Mouse (Mus musculus) ES-Bruce4 (cell line): Measurements from ENCODE around the gene Ubac2. TPM values are rescaled to one million over a fixed set of nuclear protein-coding genes. Genes with fewer than 3 reads are reported as not detected.

Experiments used
- H3K27ac ChIP-seq: 2 replicates; pipeline ENCODE4 v1.5.1; 2012; ENCODE audit warnings: low read length, inconsistent platforms; ENCODE audit not compliant: insufficient read depth
- H3K27me3 ChIP-seq: 2 replicates; pipeline ENCODE4 v1.6.1; 2012; ENCODE audit warnings: mild to moderate bottlenecking, low read length, inconsistent platforms; ENCODE audit not compliant: control insufficient read depth, poor library complexity, insufficient read depth, severe bottlenecking
- H3K36me3 ChIP-seq: 2 replicates; pipeline ENCODE4 v1.6.1; 2012; ENCODE audit warnings: inconsistent platforms, mild to moderate bottlenecking, low read length, moderate library complexity; ENCODE audit not compliant: control insufficient read depth, poor library complexity, insufficient read depth, severe bottlenecking
- H3K4me1 ChIP-seq: one replicate; pipeline ENCODE4 v1.8.1; 2011; ENCODE audit warnings: low read length; ENCODE audit not compliant: control insufficient read depth, insufficient read depth
- H3K4me3 ChIP-seq: 2 replicates; pipeline ENCODE4 v1.5.1; 2011; ENCODE audit warnings: low read depth, mild to moderate bottlenecking, low read length
- H3K9ac ChIP-seq: 2 replicates; pipeline ENCODE4 v1.6.1; 2012; ENCODE audit warnings: low read depth, mild to moderate bottlenecking, inconsistent platforms; ENCODE audit not compliant: poor library complexity, severe bottlenecking
- H3K9me3 ChIP-seq: replicated peaks from 2 replicates; pipeline ENCODE4 v1.6.1; 2012; ENCODE audit warnings: mild to moderate bottlenecking, low read length, inconsistent platforms; ENCODE audit not compliant: control insufficient read depth, poor library complexity, insufficient read depth, severe bottlenecking
- CTCF ChIP-seq: IDR thresholded peaks from one replicate; pipeline ENCODE4 v1.8.1; 2011; ENCODE audit warnings: low read depth, low read length
- EP300 ChIP-seq: IDR thresholded peaks from 2 replicates; pipeline ENCODE4 v1.6.1; 2011; ENCODE audit warnings: low read depth, low read length; ENCODE audit not compliant: insufficient read depth
- POLR2A ChIP-seq: IDR thresholded peaks from one replicate; pipeline ENCODE4 v1.8.1; 2011; ENCODE audit warnings: low read length; ENCODE audit not compliant: insufficient read depth
- polyA plus RNA-seq: library from polyadenylated mRNA; stranded (reverse); fragments of >200 nt; gene quantifications from 2 replicates; pipeline ENCODE4 v1.2.4, GENCODE M21; 2011; ENCODE audit warnings: low read depth; ENCODE audit not compliant: missing spikeins, insufficient read depth, insufficient read length

The Ubac2 gene
- polyA plus RNA-seq, 1 experiment, result 42.2 TPM

GRCm38 (mm10) chr14:121999455-121999854 is 121.0 kb downstream of the Ubac2 start:
- no peaks in the 10 kb centered on the region for H3K36me3 ChIP-seq
- H3K27me3 ChIP-seq, result no peaks in the 10 kb centered on the region
- H3K4me3 ChIP-seq, result no peak overlapping the region
- H3K9me3 ChIP-seq, result no peaks in the 10 kb centered on the region
- no peak for TF ChIP-seq EP300
- no peak for TF ChIP-seq POLR2A
- no peak for TF ChIP-seq CTCF
- H3K4me1 ChIP-seq, result no peaks in the 10 kb centered on the region
- H3K27ac ChIP-seq, result no peak overlapping the region
- no peak overlapping the region for H3K9ac ChIP-seq

- H3K27me3 ChIP-seq, result no peaks in the 10 kb centered on the region
- H3K36me3 ChIP-seq, result no peaks in the 10 kb centered on the region
- no peak overlapping the region for H3K27ac ChIP-seq
- H3K9ac ChIP-seq, result no peak overlapping the region
- H3K4me3 ChIP-seq, result no peak overlapping the region
- no peaks in the 10 kb centered on the region for H3K9me3 ChIP-seq
- no peaks in the 10 kb centered on the region for H3K4me1 ChIP-seq
- TF ChIP-seq POLR2A (no peak), CTCF (no peak), EP300 (no peak)
These were observed 122.1 kb downstream of the Ubac2 start for GRCm38 (mm10) chr14:122000346-122001105.

GRCm38 (mm10) chr14:122002224-122002623 is 123.8 kb downstream of the Ubac2 start:
- Histone ChIP-seq H3K27me3 (no peaks in the 10 kb centered on the region), H3K4me3 (no peak overlapping the region), H3K9ac (no peak overlapping the region), H3K36me3 (no peaks in the 10 kb centered on the region), H3K27ac (no peak overlapping the region), H3K9me3 (no peaks in the 10 kb centered on the region), H3K4me1 (no peaks in the 10 kb centered on the region)
- TF ChIP-seq CTCF (no peak), POLR2A (no peak), EP300 (no peak)

GRCm38 (mm10) chr14:122003812-122004211 is 125.4 kb downstream of the Ubac2 start:
- no peaks in the 10 kb centered on the region for H3K27me3 ChIP-seq
- H3K9me3 ChIP-seq, result no peaks in the 10 kb centered on the region
- H3K9ac ChIP-seq, result no peak overlapping the region
- TF ChIP-seq EP300 (no peak), CTCF (no peak), POLR2A (no peak)
- H3K4me1 ChIP-seq, result no peaks in the 10 kb centered on the region
- H3K36me3 ChIP-seq, result no peaks in the 10 kb centered on the region
- no peak overlapping the region for H3K4me3 ChIP-seq
- H3K27ac ChIP-seq, result no peak overlapping the region

GRCm38 (mm10) chr14:122008261-122008660 is 129.8 kb downstream of the Ubac2 start:
- Histone ChIP-seq H3K27me3 (no peaks in the 10 kb centered on the region), H3K4me3 (no peak overlapping the region), H3K36me3 (no peaks in the 10 kb centered on the region), H3K27ac (no peak overlapping the region), H3K9ac (no peak overlapping the region), H3K4me1 (no peaks in the 10 kb centered on the region), H3K9me3 (no peaks in the 10 kb centered on the region)
- TF ChIP-seq EP300 (no peak), CTCF (no peak), POLR2A (no peak)

GRCm38 (mm10) chr14:122009502-122009901 is 131.1 kb downstream of the Ubac2 start:
- Histone ChIP-seq H3K4me1 (no peaks in the 10 kb centered on the region), H3K9ac (no peak overlapping the region), H3K27ac (no peak overlapping the region), H3K27me3 (no peaks in the 10 kb centered on the region), H3K36me3 (no peaks in the 10 kb centered on the region), H3K9me3 (no peaks in the 10 kb centered on the region), H3K4me3 (no peak overlapping the region)
- TF ChIP-seq CTCF, result no peak
- TF ChIP-seq EP300, result no peak
- no peak for TF ChIP-seq POLR2A
